Mouse (Mus musculus) small intestine, adult 2 months (tissue): ENCODE results near the gene Tmigd1.

Experiments used
- CTCF ChIP-seq: fragments of 200-500 bp; IDR thresholded peaks from 2 replicates; pipeline ENCODE4 v1.5.1; 2012; ENCODE audit warnings: low read depth, mild to moderate bottlenecking, control low read depth, inconsistent platforms, low read length, moderate library complexity, mixed read lengths; ENCODE audit not compliant: insufficient replicate concordance, insufficient read length; ENCODE audit errors: extremely low read depth
- POLR2A ChIP-seq: fragments of 200-500 bp; IDR thresholded peaks from 2 replicates; pipeline ENCODE4 v1.6.1; 2012; ENCODE audit warnings: low read depth, mild to moderate bottlenecking, control low read depth, inconsistent platforms, low read length, moderate library complexity

- TF ChIP-seq CTCF (no peak), POLR2A (no peak)
These were observed 22.1 kb upstream of the Tmigd1 start for GRCm38 (mm10) chr11:76879816-76880215.
